Mouse (Mus musculus): Measurements from ENCODE around the gene Rps7.
A peak's percentile ranks its signal among the peaks of the same experiment; 100 is the strongest.

Rps7 gene

GRCm38 (mm10) chr12:28614401-28614800 is 21.4 kb downstream of the Rps7 start:
- DNase-seq (ENCODE audit: low spot score) = no peak

- DNase-seq (ENCODE audit: low spot score) = no peak
Observed at GRCm38 (mm10) chr12:28612391-28612790, 23.4 kb downstream of the Rps7 start.

GRCm38 (mm10) chr12:28607546-28608305 is 28.0 kb downstream of the Rps7 start:
- DNase-seq (ENCODE audit: low spot score) = no peak

GRCm38 (mm10) chr12:28603494-28603893 is 32.3 kb downstream of the Rps7 start:
- no peak for DNase-seq (ENCODE audit: low spot score)

GRCm38 (mm10) chr12:28602259-28602658 is 33.5 kb downstream of the Rps7 start:
- no peak for DNase-seq (ENCODE audit: low spot score)

GRCm38 (mm10) chr12:28598526-28598991 is 37.2 kb downstream of the Rps7 start:
- DNase-seq (ENCODE audit: low spot score) = peak; percentile 29

GRCm38 (mm10) chr12:28598110-28598509 is 37.6 kb downstream of the Rps7 start:
- DNase-seq (ENCODE audit: low spot score) = no peak

GRCm38 (mm10) chr12:28597699-28598098 is 38.1 kb downstream of the Rps7 start:
- no peak for DNase-seq (ENCODE audit: low spot score)

- DNase-seq (ENCODE audit: low spot score) = no peak
Observed at GRCm38 (mm10) chr12:28596851-28597250, 38.9 kb downstream of the Rps7 start.

- no peak for DNase-seq (ENCODE audit: low spot score)
Observed at GRCm38 (mm10) chr12:28590428-28590827, 45.3 kb downstream of the Rps7 start.

GRCm38 (mm10) chr12:28589090-28589868 is 46.5 kb downstream of the Rps7 start:
- peak; percentile 94 for DNase-seq (ENCODE audit: low spot score)

GRCm38 (mm10) chr12:28587949-28588348 is 47.8 kb downstream of the Rps7 start:
- no peak for DNase-seq (ENCODE audit: low spot score)

- DNase-seq (ENCODE audit: low spot score) = no peak
Observed at GRCm38 (mm10) chr12:28584036-28584435, 51.7 kb downstream of the Rps7 start.

- no peak for DNase-seq (ENCODE audit: low spot score)
Observed at GRCm38 (mm10) chr12:28582423-28582822, 53.3 kb downstream of the Rps7 start, which contains the start of gene Allc. TSS of gene Allc (minus strand) at chr12:28582523.
